Mouse (Mus musculus) lung, embryonic 14.5 days (tissue): Measurements from ENCODE around the gene Frmd4b. TPM values are rescaled to one million over a fixed set of nuclear protein-coding genes. Genes with fewer than 3 reads are reported as not detected.

Experiments
- ATAC-seq: fragments of 200-750 bp; cut with Nextera tagmentation; 2 replicates; pipeline ENCODE4 v1.8.0; 2017; ENCODE audit warnings: mild to moderate bottlenecking, moderate TSS enrichment, moderate library complexity; ENCODE audit not compliant: insufficient read depth
- DNase-seq: peaks from one replicate; pipeline ENCODE4 v3.0.0-alpha.2; 2015
- H3K27ac ChIP-seq: fragments of 300-500 bp; sonication (generic); 2 replicates; pipeline ENCODE4 v1.5.1; 2014; ENCODE audit warnings: low read depth, mild to moderate bottlenecking, moderate library complexity
- H3K27me3 ChIP-seq: fragments of 300-500 bp; sonication (generic); 2 replicates; pipeline ENCODE4 v1.6.1; 2014; ENCODE audit warnings: low read length, control low read depth; ENCODE audit not compliant: insufficient read depth
- H3K36me3 ChIP-seq: fragments of 300-500 bp; sonication (generic); 2 replicates; pipeline ENCODE4 v1.6.1; 2014; ENCODE audit warnings: control low read depth; ENCODE audit not compliant: insufficient read depth
- H3K4me1 ChIP-seq: fragments of 300-500 bp; sonication (generic); 2 replicates; pipeline ENCODE4 v1.6.1; 2014; ENCODE audit warnings: antibody characterized with exemption, control low read depth; ENCODE audit not compliant: insufficient read depth
- H3K4me2 ChIP-seq: fragments of 300-500 bp; sonication (generic); 2 replicates; pipeline ENCODE4 v1.6.1; 2014; ENCODE audit warnings: mild to moderate bottlenecking
- H3K4me3 ChIP-seq: fragments of 300-500 bp; sonication (generic); 2 replicates; pipeline ENCODE4 v1.5.1; 2014; ENCODE audit warnings: low read depth, low read length
- H3K9ac ChIP-seq: fragments of 300-500 bp; sonication (generic); 2 replicates; pipeline ENCODE4 v1.6.1; 2014
- H3K9me3 ChIP-seq: fragments of 300-500 bp; sonication (generic); 2 replicates; pipeline ENCODE4 v1.6.1; 2016; ENCODE audit warnings: low read depth, low read length, control low read depth
- CTCF ChIP-seq: IDR thresholded peaks from 2 replicates; pipeline ENCODE4 v1.5.1; 2016; ENCODE audit warnings: antibody characterized with exemption, low read depth
- WGBS: fragments of 180-500 bp; shearing (Covaris S2); extraction: QIAGEN DNeasy Blood & Tissue Kit; methylation state at CpG from one replicate; pipeline ENCODE4 v1.1.7; 2014; 5-methylcytosine and 5-hydroxymethylcytosine counted together
- polyA plus RNA-seq: library from polyadenylated mRNA; unstranded; fragments of >200 nt; fragmentation: Nextera tagmentation; extraction: Ambion mirVana; gene quantifications from 2 replicates; pipeline ENCODE4 v1.2.1, GENCODE M21; 2014

Gene Frmd4b
- polyA plus RNA-seq, 1 experiment from 2014 or later = 20.8 TPM

DNA sequence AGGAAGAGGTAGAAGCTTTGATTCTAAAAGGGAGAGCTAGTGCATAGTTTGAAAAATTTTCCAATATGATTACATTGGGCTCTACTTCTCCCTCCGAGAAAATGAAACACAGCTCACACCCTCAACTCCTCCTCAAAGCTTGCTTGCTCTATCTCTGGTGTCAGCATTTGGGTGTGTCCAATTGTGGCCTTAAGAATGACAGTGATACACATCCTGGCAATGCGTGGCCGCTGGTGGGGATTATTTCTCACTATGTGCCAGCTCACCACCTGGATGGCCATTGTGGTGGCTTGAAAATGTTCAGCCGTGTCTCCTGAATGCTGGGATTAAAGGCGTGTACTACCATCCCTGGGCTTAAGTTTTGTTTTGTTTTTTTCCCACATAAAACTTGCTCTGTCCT lies 209.9 kb downstream of the Frmd4b start:
- DNase-seq (no peak), ATAC-seq (no peak)
- no peak overlapping the region for H3K27ac ChIP-seq
- no peaks in the 10 kb centered on the region for H3K9me3 ChIP-seq
- no peak overlapping the region for H3K4me2 ChIP-seq
- no peak overlapping the region for H3K4me3 ChIP-seq
- no peak for TF ChIP-seq CTCF
- WGBS = 82% methylated on average over 5 of the region's 5 CpGs
- H3K4me1 ChIP-seq = no peaks in the 10 kb centered on the region
- no peak overlapping the region for H3K9ac ChIP-seq
- H3K36me3 ChIP-seq = no peaks in the 10 kb centered on the region
- H3K27me3 ChIP-seq = no peaks in the 10 kb centered on the region

DNA sequence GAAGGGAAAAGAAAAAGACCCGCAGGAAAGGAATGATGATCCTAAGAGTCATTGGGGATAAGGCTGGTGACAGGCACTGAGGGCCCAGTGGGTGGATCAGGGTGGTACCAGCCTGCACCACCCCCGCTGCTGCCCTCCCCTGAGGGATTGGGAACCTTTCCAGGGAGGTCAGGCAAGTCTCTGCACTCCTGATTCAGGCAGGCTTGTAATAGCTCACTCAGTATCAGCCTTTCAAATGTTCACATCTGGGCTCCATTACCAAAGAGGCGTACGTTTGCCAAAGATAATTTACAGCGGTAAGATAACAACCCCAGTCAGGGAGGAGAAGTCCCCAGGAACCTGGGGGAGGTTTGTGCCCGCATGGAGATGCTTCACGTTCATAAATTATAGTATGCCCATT lies 212.0 kb downstream of the Frmd4b start:
- peak; percentile 30 for DNase-seq
- Histone ChIP-seq H3K27me3 (no peaks in the 10 kb centered on the region), H3K4me2 (no peak overlapping the region), H3K4me3 (no peak overlapping the region), H3K36me3 (no peaks in the 10 kb centered on the region), H3K9ac (no peak overlapping the region), H3K27ac (no peak overlapping the region), H3K4me1 (no peaks in the 10 kb centered on the region), H3K9me3 (no peaks in the 10 kb centered on the region)
- ATAC-seq = peak; percentile 52; the same call in 1 of the 2 replicates
- WGBS = 22% methylated on average over 7 of the region's 7 CpGs
- TF ChIP-seq CTCF = no peak

DNA sequence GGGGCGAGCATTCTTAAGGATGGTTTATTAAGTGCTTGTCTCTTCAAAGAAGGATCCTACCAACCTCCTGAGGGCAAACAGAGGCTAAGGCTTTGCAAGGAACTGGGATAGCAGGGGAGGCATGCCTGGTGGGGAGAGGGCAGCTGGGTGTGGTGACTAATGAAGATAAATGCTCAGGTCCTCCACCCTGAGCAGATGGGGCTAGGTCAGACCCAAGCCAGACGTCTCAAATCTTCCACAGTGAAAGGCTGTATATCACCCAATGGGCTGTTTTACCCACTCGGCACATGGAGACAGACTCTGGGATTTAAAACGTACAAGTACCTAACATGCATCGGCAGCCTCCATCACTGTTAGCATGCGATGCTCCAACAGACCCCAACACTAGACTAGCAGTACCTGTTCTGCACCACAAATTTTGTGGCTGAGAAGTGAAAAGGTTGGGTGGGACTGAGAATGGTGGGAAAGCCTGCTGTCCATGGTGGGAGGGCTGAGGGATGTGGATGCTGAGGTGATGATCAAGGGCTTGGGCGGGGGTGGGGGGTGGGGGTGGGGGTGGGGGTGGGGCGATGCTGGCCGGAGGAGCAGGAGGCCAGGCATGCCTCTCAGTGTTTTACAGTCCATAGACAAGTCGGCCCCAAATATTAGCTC lies 214.4 kb downstream of the Frmd4b start:
- Histone ChIP-seq H3K9me3 (no peaks in the 10 kb centered on the region), H3K27ac (no peak overlapping the region), H3K4me3 (no peak overlapping the region), H3K36me3 (no peaks in the 10 kb centered on the region), H3K4me2 (no peak overlapping the region), H3K27me3 (no peaks in the 10 kb centered on the region), H3K4me1 (no peaks in the 10 kb centered on the region), H3K9ac (no peak overlapping the region)
- ATAC-seq (no peak), DNase-seq (no peak)
- TF ChIP-seq CTCF = no peak
- WGBS = 44% methylated on average over 10 of the region's 10 CpGs

DNA sequence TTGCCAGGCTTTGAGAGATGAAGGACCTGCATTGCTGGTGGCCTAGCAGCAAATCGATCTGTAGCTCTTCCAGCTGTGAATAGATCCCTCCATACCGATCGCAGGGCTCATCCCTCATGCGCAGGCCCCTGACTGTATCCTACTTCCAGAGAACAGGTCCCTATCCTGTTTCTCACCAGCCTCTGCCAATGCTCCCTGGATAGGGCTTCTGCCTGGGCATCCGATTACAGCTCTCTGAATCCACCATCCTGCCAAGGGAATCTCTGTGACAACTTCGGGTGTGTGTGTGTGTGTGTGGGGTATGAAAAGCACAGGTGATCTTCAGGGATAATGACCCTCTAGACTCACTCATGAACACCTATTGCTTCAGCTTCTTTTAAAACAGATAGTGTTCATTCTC lies 216.9 kb downstream of the Frmd4b start:
- ATAC-seq (no peak), DNase-seq (no peak)
- H3K4me3 ChIP-seq = no peak overlapping the region
- H3K36me3 ChIP-seq = no peaks in the 10 kb centered on the region
- WGBS = 83% methylated on average over 6 of the region's 6 CpGs
- TF ChIP-seq CTCF = no peak
- H3K9ac ChIP-seq = no peak overlapping the region
- H3K27ac ChIP-seq = no peak overlapping the region
- H3K4me2 ChIP-seq = no peak overlapping the region
- H3K4me1 ChIP-seq = no peaks in the 10 kb centered on the region
- no peaks in the 10 kb centered on the region for H3K27me3 ChIP-seq
- H3K9me3 ChIP-seq = no peaks in the 10 kb centered on the region

DNA sequence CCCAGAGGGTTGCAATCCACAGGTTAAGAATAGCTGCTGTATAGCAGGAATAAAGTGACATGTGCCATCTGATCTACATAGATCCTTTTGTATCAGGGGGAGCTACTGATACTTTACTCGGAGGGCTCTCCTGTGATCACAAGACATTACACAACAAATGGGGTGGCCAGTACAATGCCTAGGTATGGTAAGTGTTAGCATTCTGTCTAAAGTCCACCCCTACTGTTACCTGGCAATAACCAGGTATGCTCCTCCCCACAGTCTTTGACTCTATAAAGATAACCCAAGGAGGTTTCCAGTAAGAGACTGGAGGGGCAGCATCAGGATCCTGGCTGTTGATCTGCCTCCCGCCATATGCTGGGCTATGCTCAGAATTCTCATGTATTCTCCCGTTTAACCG lies 219.4 kb downstream of the Frmd4b start:
- no peaks in the 10 kb centered on the region for H3K4me1 ChIP-seq

DNA sequence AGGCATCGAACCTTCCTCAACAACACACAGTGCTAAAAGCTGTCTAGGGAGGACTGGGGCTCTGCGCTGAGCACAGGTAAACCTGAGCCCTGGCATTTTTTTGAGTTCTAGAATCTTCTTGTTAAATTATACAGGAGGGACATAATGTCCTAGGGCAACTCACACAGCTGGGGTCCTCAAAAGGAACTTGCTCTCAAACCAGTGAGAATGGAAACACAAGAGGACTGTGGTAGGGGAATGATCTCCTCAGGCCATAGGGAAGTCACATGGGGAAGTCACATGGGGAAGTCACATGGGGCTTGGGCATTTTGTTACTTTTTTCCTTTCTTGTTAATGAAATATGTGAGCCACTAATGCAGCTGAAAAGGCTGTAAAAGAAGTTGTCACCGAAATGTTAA lies 220.4 kb downstream of the Frmd4b start:
- H3K4me2 ChIP-seq = no peak overlapping the region
- H3K9ac ChIP-seq = no peak overlapping the region
- ATAC-seq (no peak), DNase-seq (no peak)
- no peak overlapping the region for H3K27ac ChIP-seq
- no peak for TF ChIP-seq CTCF
- H3K36me3 ChIP-seq = no peaks in the 10 kb centered on the region
- no peaks in the 10 kb centered on the region for H3K4me1 ChIP-seq
- no peak overlapping the region for H3K4me3 ChIP-seq
- 71% methylated on average over 3 of the region's 3 CpGs for WGBS
- no peaks in the 10 kb centered on the region for H3K27me3 ChIP-seq
- no peaks in the 10 kb centered on the region for H3K9me3 ChIP-seq

More for the DNA sequence above, 219.4 kb downstream of the Frmd4b start:
- Histone ChIP-seq H3K27me3 (no peaks in the 10 kb centered on the region), H3K36me3 (no peaks in the 10 kb centered on the region), H3K4me3 (no peak overlapping the region), H3K9ac (no peak overlapping the region), H3K4me2 (no peak overlapping the region), H3K9me3 (no peaks in the 10 kb centered on the region), H3K27ac (no peak overlapping the region)
- TF ChIP-seq CTCF = no peak
- ATAC-seq = no peak
- WGBS = 73% methylated on average over 4 of the region's 4 CpGs
- no peak for DNase-seq

DNA sequence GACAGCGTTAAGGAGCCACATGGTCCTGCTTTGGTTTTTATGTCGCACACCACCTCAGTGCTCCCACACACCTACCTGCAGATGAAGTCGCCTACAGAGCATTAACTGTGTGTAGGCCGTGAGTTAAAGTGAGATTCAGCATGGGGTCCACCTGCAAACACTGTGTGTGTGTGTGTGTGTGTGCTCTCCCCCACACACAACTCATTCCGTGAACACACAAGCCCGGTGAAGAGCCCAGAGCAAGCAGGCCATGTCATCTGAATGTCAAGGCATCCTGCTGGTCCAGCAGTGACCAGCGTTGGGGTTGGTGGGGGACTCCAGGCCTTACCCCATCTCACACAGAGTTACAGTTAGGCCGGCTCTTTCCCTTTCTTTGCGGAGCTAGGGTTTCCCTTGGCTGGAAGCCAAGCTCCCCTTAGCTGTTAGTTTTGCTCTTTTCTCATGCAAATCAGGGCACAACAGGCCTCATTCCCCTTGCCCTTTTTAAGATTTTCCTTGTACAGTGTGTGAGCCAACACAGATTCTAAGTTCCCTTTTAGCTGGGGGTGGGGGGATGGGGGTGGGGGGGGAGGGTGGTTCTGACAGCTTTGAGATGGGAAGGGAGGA lies 220.9 kb downstream of the Frmd4b start:
- peak; percentile 71; the same call in 1 of the 2 replicates for ATAC-seq
- no peak overlapping the region for H3K4me2 ChIP-seq
- no peak for TF ChIP-seq CTCF
- H3K27ac ChIP-seq = no peak overlapping the region
- H3K36me3 ChIP-seq = no peaks in the 10 kb centered on the region
- peak; percentile 84 for DNase-seq
- H3K9me3 ChIP-seq = no peaks in the 10 kb centered on the region
- H3K4me1 ChIP-seq = no peaks in the 10 kb centered on the region
- no peak overlapping the region for H3K9ac ChIP-seq
- H3K27me3 ChIP-seq = no peaks in the 10 kb centered on the region
- H3K4me3 ChIP-seq = no peak overlapping the region
- 25% methylated on average over 9 of the region's 9 CpGs for WGBS
